Mouse (Mus musculus) forebrain, postnatal 0 days (tissue): ENCODE measurements at regions not wholly inside any gene's neighbourhood (a gene's known extent, or its start where the extent isn't known, plus 50 kb on each side); places are given as distances from the start of the nearest gene placed in this dataset.

Source experiments
- ATAC-seq: fragments of 200-750 bp; cut with Nextera tagmentation; 2 replicates; pipeline ENCODE4 v1.8.0; 2017; ENCODE audit warnings: mild to moderate bottlenecking, moderate library complexity
- DNase-seq: peaks from one replicate; pipeline ENCODE4 v3.0.0-alpha.2; 2015
- H3K27ac ChIP-seq: fragments of 300-500 bp; sonication (generic); 2 replicates; pipeline ENCODE4 v1.5.1; 2014; ENCODE audit warnings: low read depth, mild to moderate bottlenecking, antibody characterized with exemption, low read length, moderate library complexity, mixed read lengths
- H3K27me3 ChIP-seq: fragments of 300-500 bp; sonication (generic); 2 replicates; pipeline ENCODE4 v1.6.1; 2014; ENCODE audit warnings: mild to moderate bottlenecking, low read length, mixed read lengths; ENCODE audit not compliant: insufficient read depth
- H3K36me3 ChIP-seq: fragments of 300-500 bp; sonication (generic); 2 replicates; pipeline ENCODE4 v1.6.1; 2014; ENCODE audit warnings: mild to moderate bottlenecking, moderate library complexity; ENCODE audit not compliant: insufficient read depth
- H3K4me1 ChIP-seq: fragments of 300-500 bp; sonication (generic); 2 replicates; pipeline ENCODE4 v1.6.1; 2014; ENCODE audit warnings: antibody characterized with exemption; ENCODE audit not compliant: insufficient read depth
- H3K4me2 ChIP-seq: fragments of 300-500 bp; sonication (generic); 2 replicates; pipeline ENCODE4 v1.6.1; 2014; ENCODE audit warnings: low read depth, mild to moderate bottlenecking, moderate library complexity
- H3K4me3 ChIP-seq: fragments of 300-500 bp; sonication (generic); 2 replicates; pipeline ENCODE4 v1.5.1; 2014; ENCODE audit warnings: low read depth, low read length, mixed read lengths
- H3K9ac ChIP-seq: fragments of 300-500 bp; sonication (generic); 2 replicates; pipeline ENCODE4 v1.6.1; 2014; ENCODE audit warnings: mild to moderate bottlenecking
- H3K9me3 ChIP-seq: fragments of 300-500 bp; sonication (generic); 2 replicates; pipeline ENCODE4 v1.6.1; 2016; ENCODE audit warnings: low read length
- CTCF ChIP-seq: sonication (generic); IDR thresholded peaks from 2 replicates; pipeline ENCODE4 v1.5.1; 2016; ENCODE audit warnings: antibody characterized with exemption, control low read depth, low read depth
- WGBS: fragments of 180-500 bp; shearing (Covaris S2); extraction: QIAGEN DNeasy Blood & Tissue Kit; methylation state at CpG from one replicate; pipeline ENCODE4 v1.1.7; 2014; 5-methylcytosine and 5-hydroxymethylcytosine counted together

DNA sequence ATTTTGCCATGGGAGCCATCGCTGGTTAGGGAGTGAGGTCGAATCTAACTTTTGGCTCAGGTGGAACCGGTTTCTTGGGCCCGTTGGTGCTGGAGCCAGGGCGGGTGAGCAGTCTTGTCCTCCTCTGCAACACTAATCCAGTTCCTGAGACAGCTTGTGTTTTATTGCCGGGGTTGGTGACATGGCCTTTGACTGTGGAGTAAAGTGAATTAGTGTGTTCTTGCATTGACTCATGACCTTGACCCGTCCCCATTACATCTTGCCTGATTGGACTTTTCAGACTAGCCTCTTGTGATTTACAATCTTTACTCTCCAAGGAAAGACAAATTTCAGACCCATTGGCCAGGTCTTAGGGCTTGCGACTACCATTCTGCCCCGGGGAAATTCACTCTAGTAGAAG is 278.8 kb downstream of the Fam173b start:
- H3K27ac ChIP-seq: no peak overlapping the region
- no peaks in the 10 kb centered on the region for H3K9me3 ChIP-seq
- ATAC-seq (no peak), DNase-seq (no peak)
- H3K36me3 ChIP-seq: no peaks in the 10 kb centered on the region
- H3K4me1 ChIP-seq: no peaks in the 10 kb centered on the region
- no peak for TF ChIP-seq CTCF
- no peaks in the 10 kb centered on the region for H3K27me3 ChIP-seq
- H3K9ac ChIP-seq: no peak overlapping the region
- no peak overlapping the region for H3K4me3 ChIP-seq
- WGBS: 95% methylated on average over 9 of the region's 9 CpGs
- H3K4me2 ChIP-seq: no peak overlapping the region

DNA sequence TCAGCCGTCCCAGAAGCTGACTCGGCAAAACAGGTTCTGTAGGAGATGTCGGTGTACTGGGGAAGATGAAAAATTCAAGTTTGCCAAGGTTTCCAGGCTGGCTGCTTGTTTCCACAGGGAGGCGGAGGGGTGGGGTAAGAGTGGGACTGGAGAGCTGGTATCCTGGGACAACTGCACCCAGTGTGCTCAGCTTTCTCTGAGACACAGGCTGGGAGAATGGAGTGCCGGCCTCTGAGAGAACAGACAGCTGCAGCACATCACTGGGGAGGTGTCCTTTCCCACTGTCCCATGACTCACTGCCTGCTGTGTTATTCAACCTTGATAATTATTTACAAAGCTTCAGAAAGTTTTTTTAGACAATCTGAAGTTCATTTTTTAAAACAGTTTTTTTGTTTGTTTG is 280.7 kb downstream of the Fam173b start:
- Histone ChIP-seq H3K27me3 (no peaks in the 10 kb centered on the region), H3K36me3 (no peaks in the 10 kb centered on the region), H3K4me1 (no peaks in the 10 kb centered on the region), H3K4me3 (no peak overlapping the region), H3K27ac (no peak overlapping the region), H3K9me3 (no peaks in the 10 kb centered on the region), H3K4me2 (no peak overlapping the region), H3K9ac (no peak overlapping the region)
- 67% methylated on average over 5 of the region's 5 CpGs for WGBS
- DNase-seq (no peak), ATAC-seq (no peak)
- TF ChIP-seq CTCF: no peak

DNA sequence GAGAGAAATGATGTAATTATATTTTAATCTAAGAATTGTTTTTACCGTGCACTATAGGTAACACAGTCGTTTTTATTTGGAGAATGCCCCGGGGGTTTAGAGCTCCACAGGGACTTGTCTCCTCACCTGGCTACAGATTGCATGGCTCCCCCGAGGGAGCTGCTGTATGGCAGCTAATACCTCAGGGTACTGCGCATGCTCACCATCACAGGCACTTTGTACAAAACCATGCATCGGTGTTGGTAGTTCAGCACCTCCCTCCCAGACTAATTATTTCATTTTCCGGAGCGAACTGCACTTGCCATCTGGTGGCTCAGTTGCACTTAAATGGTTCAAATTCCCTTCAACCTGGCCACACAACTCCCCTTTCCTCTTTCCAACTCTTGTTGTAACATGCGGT is 281.9 kb downstream of the Fam173b start:
- no peaks in the 10 kb centered on the region for H3K4me1 ChIP-seq
- H3K27me3 ChIP-seq: no peaks in the 10 kb centered on the region
- no peak for TF ChIP-seq CTCF
- H3K4me2 ChIP-seq: no peak overlapping the region
- no peak overlapping the region for H3K27ac ChIP-seq
- DNase-seq: no peak
- H3K9ac ChIP-seq: no peak overlapping the region
- no peaks in the 10 kb centered on the region for H3K36me3 ChIP-seq
- no peaks in the 10 kb centered on the region for H3K9me3 ChIP-seq
- 75% methylated on average over 9 of the region's 9 CpGs for whole genome bisulfite sequencing
- no peak for ATAC-seq
- H3K4me3 ChIP-seq: no peak overlapping the region

- H3K4me1 ChIP-seq: no peaks in the 10 kb centered on the region
- DNase-seq: no peak
- H3K36me3 ChIP-seq: no peaks in the 10 kb centered on the region
- H3K9ac ChIP-seq: no peak overlapping the region
- H3K4me2 ChIP-seq: no peak overlapping the region
- no peak for TF ChIP-seq CTCF
- no peak overlapping the region for H3K4me3 ChIP-seq
- no peaks in the 10 kb centered on the region for H3K9me3 ChIP-seq
- 17% methylated on average over 13 of the region's 13 CpGs for WGBS
- no peaks in the 10 kb centered on the region for H3K27me3 ChIP-seq
- ATAC-seq: no peak
- H3K27ac ChIP-seq: no peak overlapping the region
These were observed 278.0 kb upstream of the Tas2r119 start for GRCm38 (mm10) chr15:31898904-31899650.

DNA sequence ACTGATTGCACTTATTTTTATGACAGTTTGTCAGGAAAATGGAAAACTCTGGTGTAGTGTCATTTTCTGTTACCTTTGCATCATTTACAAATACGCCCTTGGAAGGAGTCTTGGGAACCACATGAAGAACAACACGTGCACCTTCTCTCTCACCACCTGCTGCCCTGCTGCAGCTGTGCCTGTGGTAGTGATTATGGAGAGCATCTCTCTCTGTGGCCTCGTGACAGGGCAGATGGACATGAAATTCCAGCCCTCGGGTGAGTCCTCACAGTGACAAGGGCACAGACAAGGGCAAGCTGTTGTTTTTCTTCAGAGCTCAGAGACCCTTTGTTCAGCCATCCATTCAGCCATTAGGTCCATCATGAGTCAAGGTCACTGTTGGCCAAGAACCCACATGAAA is 276.8 kb upstream of the Tas2r119 start:
- ATAC-seq (no peak), DNase-seq (no peak)
- Histone ChIP-seq H3K4me1 (no peaks in the 10 kb centered on the region), H3K4me2 (no peak overlapping the region), H3K9ac (no peak overlapping the region), H3K4me3 (no peak overlapping the region), H3K9me3 (no peaks in the 10 kb centered on the region), H3K27me3 (no peaks in the 10 kb centered on the region), H3K27ac (no peak overlapping the region), H3K36me3 (no peaks in the 10 kb centered on the region)
- no peak for TF ChIP-seq CTCF
- 68% methylated on average over 4 of the region's 4 CpGs for WGBS

GRCm38 (mm10) chr15:31908432-31908831 is 268.7 kb upstream of the Tas2r119 start:
- Histone ChIP-seq H3K27ac (no peak overlapping the region), H3K9ac (no peak overlapping the region), H3K4me1 (no peaks in the 10 kb centered on the region), H3K27me3 (no peaks in the 10 kb centered on the region), H3K36me3 (no peaks in the 10 kb centered on the region), H3K9me3 (no peaks in the 10 kb centered on the region), H3K4me2 (no peak overlapping the region), H3K4me3 (no peak overlapping the region)
- 87% methylated on average over 9 of the region's 9 CpGs for WGBS
- ATAC-seq: no peak
- no peak for DNase-seq
- no peak for TF ChIP-seq CTCF

GRCm38 (mm10) chr15:31911978-31912377 is 265.1 kb upstream of the Tas2r119 start:
- DNase-seq (no peak), ATAC-seq (no peak)
- Histone ChIP-seq H3K4me3 (no peak overlapping the region), H3K36me3 (no peaks in the 10 kb centered on the region), H3K9me3 (no peaks in the 10 kb centered on the region), H3K4me2 (no peak overlapping the region), H3K27me3 (no peaks in the 10 kb centered on the region), H3K27ac (no peak overlapping the region), H3K9ac (no peak overlapping the region), H3K4me1 (no peaks in the 10 kb centered on the region)
- TF ChIP-seq CTCF: no peak
- WGBS: 92% methylated on average over 3 of the region's 3 CpGs
